Mouse (Mus musculus): ENCODE measurements around the gene Pappa. TPM values are rescaled to one million over a fixed set of nuclear protein-coding genes. Genes with fewer than 3 reads are reported as not detected.

Gene Pappa
- total RNA-seq, 2 experiments from 2014 or later: 0.32 TPM

- no peak for DNase-seq (ENCODE audit: extremely low spot score in 1 of 2, low spot score in 2 of 2)
- intact Hi-C loops (cut with DNase I): no loop called here
Observed at GRCm38 (mm10) chr4:65156231-65156630, 32.3 kb downstream of the Pappa start.

- intact Hi-C loops (cut with DNase I): no loop called here
- no peak for DNase-seq (ENCODE audit: extremely low spot score in 1 of 2, low spot score in 2 of 2)
Observed at GRCm38 (mm10) chr4:65158651-65159050, 34.7 kb downstream of the Pappa start.

GRCm38 (mm10) chr4:65159481-65159880 is 35.5 kb downstream of the Pappa start:
- DNase-seq (ENCODE audit: extremely low spot score in 1 of 2, low spot score in 2 of 2): no peak

GRCm38 (mm10) chr4:65163698-65164097 is 39.7 kb downstream of the Pappa start:
- intact Hi-C loops (cut with DNase I): no loop called here
- no peak for DNase-seq (ENCODE audit: extremely low spot score in 1 of 2, low spot score in 2 of 2)

More at GRCm38 (mm10) chr4:65159481-65159880, 35.5 kb downstream of the Pappa start:
- intact Hi-C loops (cut with DNase I): no loop called here

- intact Hi-C loops (cut with DNase I): no loop called here
- no peak for DNase-seq (ENCODE audit: extremely low spot score in 1 of 2, low spot score in 2 of 2)
Observed at GRCm38 (mm10) chr4:65166288-65166835, 42.4 kb downstream of the Pappa start.

GRCm38 (mm10) chr4:65174505-65174904 is 50.5 kb downstream of the Pappa start:
- DNase-seq (ENCODE audit: extremely low spot score in 1 of 2, low spot score in 2 of 2): no peak
- intact Hi-C loops (cut with DNase I): no loop called here

- DNase-seq (ENCODE audit: extremely low spot score in 1 of 2, low spot score in 2 of 2): no peak
- intact Hi-C loops (cut with DNase I): no loop called here
Observed at GRCm38 (mm10) chr4:65178146-65178545, 54.2 kb downstream of the Pappa start.

- intact Hi-C loops (cut with DNase I): no loop called here
Observed at GRCm38 (mm10) chr4:65187236-65187635, 63.3 kb downstream of the Pappa start.

GRCm38 (mm10) chr4:65187716-65188115 is 63.7 kb downstream of the Pappa start:
- intact Hi-C loops (cut with DNase I): no loop called here
- no peak for DNase-seq (ENCODE audit: extremely low spot score in 1 of 2, low spot score in 2 of 2)

More at GRCm38 (mm10) chr4:65187236-65187635, 63.3 kb downstream of the Pappa start:
- DNase-seq (ENCODE audit: extremely low spot score in 1 of 2, low spot score in 2 of 2): no peak

- intact Hi-C loops (cut with DNase I): no loop called here
- DNase-seq (ENCODE audit: extremely low spot score in 1 of 2, low spot score in 2 of 2): peak in 1 of 2 experiments; percentile 17
Observed at GRCm38 (mm10) chr4:65188921-65189485, 65.0 kb downstream of the Pappa start.

- DNase-seq (ENCODE audit: extremely low spot score in 1 of 2, low spot score in 2 of 2): no peak
- intact Hi-C loops (cut with DNase I): no loop called here
Observed at GRCm38 (mm10) chr4:65192810-65193209, 68.8 kb downstream of the Pappa start.

- DNase-seq (ENCODE audit: extremely low spot score in 1 of 2, low spot score in 2 of 2): no peak
- intact Hi-C loops (cut with DNase I): no loop called here
Observed at GRCm38 (mm10) chr4:65195971-65196370, 72.0 kb downstream of the Pappa start.

- no peak for DNase-seq (ENCODE audit: extremely low spot score in 1 of 2, low spot score in 2 of 2)
- intact Hi-C loops (cut with DNase I): no loop called here
Observed at GRCm38 (mm10) chr4:65203666-65204065, 79.7 kb downstream of the Pappa start.

GRCm38 (mm10) chr4:65205446-65205845 is 81.5 kb downstream of the Pappa start:
- intact Hi-C loops (cut with DNase I): no loop called here
- DNase-seq (ENCODE audit: extremely low spot score in 1 of 2, low spot score in 2 of 2): no peak

GRCm38 (mm10) chr4:65209369-65210015 is 85.5 kb downstream of the Pappa start:
- intact Hi-C loops (cut with DNase I): no loop called here
- DNase-seq (ENCODE audit: extremely low spot score in 1 of 2, low spot score in 2 of 2): no peak

- intact Hi-C loops (cut with DNase I): no loop called here
- DNase-seq (ENCODE audit: extremely low spot score in 1 of 2, low spot score in 2 of 2): no peak
Observed at GRCm38 (mm10) chr4:65216682-65217081, 92.7 kb downstream of the Pappa start.

GRCm38 (mm10) chr4:65217651-65218364 is 93.8 kb downstream of the Pappa start:
- no peak for DNase-seq (ENCODE audit: extremely low spot score in 1 of 2, low spot score in 2 of 2)
- intact Hi-C loops (cut with DNase I): no loop called here

GRCm38 (mm10) chr4:65223901-65224300 is 99.9 kb downstream of the Pappa start:
- DNase-seq (ENCODE audit: extremely low spot score in 1 of 2, low spot score in 2 of 2): no peak

GRCm38 (mm10) chr4:65238540-65238998 is 114.6 kb downstream of the Pappa start:
- intact Hi-C loops (cut with DNase I): no loop called here
- no peak for DNase-seq (ENCODE audit: extremely low spot score in 1 of 2, low spot score in 2 of 2)

More at GRCm38 (mm10) chr4:65223901-65224300, 99.9 kb downstream of the Pappa start:
- intact Hi-C loops (cut with DNase I): no loop called here

Data from left cerebral cortex, postnatal 10 days (tissue).